Mouse (Mus musculus) liver, embryonic 11.5 days (tissue): ENCODE measurements at regions not wholly inside any gene's neighbourhood (a gene's known extent, or its start where the extent isn't known, plus 50 kb on each side); places are given as distances from the start of the nearest gene placed in this dataset.

ENCODE experiments used
- ATAC-seq: fragments of 200-750 bp; cut with Nextera tagmentation; replicated peaks from 2 replicates; pipeline ENCODE4 v1.8.0; 2017; ENCODE audit warnings: moderate number of reproducible peaks, mild to moderate bottlenecking, moderate TSS enrichment, moderate library complexity; ENCODE audit not compliant: low FRiP score
- DNase-seq: peaks from one replicate; pipeline ENCODE4 v3.0.0-alpha.2; 2017; ENCODE audit warnings: low spot score
- H3K27ac ChIP-seq: fragments of 300-500 bp; sonication (generic); 2 replicates; pipeline ENCODE4 v1.5.1; 2014; ENCODE audit warnings: mild to moderate bottlenecking, low read depth, low read length, control low read depth
- H3K27me3 ChIP-seq: fragments of 300-500 bp; sonication (generic); replicated peaks from 2 replicates; pipeline ENCODE4 v1.6.1; 2014; ENCODE audit warnings: low read length, mixed read lengths; ENCODE audit not compliant: control insufficient read depth, insufficient read depth
- H3K36me3 ChIP-seq: fragments of 300-500 bp; sonication (generic); 2 replicates; pipeline ENCODE4 v1.6.1; 2014; ENCODE audit warnings: mild to moderate bottlenecking, low read length, moderate library complexity, mixed read lengths; ENCODE audit not compliant: control insufficient read depth, insufficient read depth
- H3K4me1 ChIP-seq: fragments of 300-500 bp; sonication (generic); replicated peaks from 2 replicates; pipeline ENCODE4 v1.6.1; 2014; ENCODE audit warnings: low read length, mixed read lengths; ENCODE audit not compliant: control insufficient read depth, insufficient read depth
- H3K4me2 ChIP-seq: fragments of 300-500 bp; sonication (generic); 2 replicates; pipeline ENCODE4 v1.6.1; 2014; ENCODE audit warnings: mild to moderate bottlenecking, control low read depth, moderate library complexity
- H3K4me3 ChIP-seq: fragments of 300-500 bp; sonication (generic); 2 replicates; pipeline ENCODE4 v1.5.1; 2014; ENCODE audit warnings: low read depth, low read length, control low read depth
- H3K9ac ChIP-seq: fragments of 300-500 bp; sonication (generic); 2 replicates; pipeline ENCODE4 v1.6.1; 2014; ENCODE audit warnings: low read depth, low read length, control low read depth
- H3K9me3 ChIP-seq: fragments of 300-500 bp; sonication (generic); 2 replicates; pipeline ENCODE4 v1.6.1; 2016; ENCODE audit warnings: low read length, inconsistent platforms, mixed read lengths; ENCODE audit not compliant: control insufficient read depth
- WGBS: fragments of 180-500 bp; shearing (Covaris S2); extraction: QIAGEN DNeasy Blood & Tissue Kit; methylation state at CpG from one replicate; pipeline ENCODE4 v1.1.7; 2014; 5-methylcytosine and 5-hydroxymethylcytosine counted together

DNA sequence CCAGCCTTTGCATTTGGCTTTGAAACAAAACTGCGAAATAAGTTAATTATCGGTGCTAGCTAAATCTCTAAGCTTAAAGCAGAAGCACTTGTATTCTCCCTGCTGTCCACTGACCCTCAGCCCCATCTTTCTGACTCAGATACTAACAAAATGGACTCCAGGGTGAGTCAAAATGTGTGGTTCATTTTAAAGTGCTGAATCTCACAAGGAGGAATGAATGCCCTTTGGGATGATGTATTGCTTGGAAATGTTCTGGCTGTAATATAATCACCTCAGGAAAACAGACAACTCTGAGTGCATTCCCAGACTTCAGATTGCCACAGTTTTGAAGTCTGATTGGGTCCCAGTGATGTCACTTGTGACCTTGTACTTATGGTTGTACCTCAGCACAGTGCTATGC, 81.9 kb upstream of the Ankrd50 start:
- Histone ChIP-seq H3K27ac (no peak overlapping the region), H3K4me3 (no peak overlapping the region), H3K36me3 (no peaks in the 10 kb centered on the region), H3K9ac (no peak overlapping the region), H3K4me1 (no peaks in the 10 kb centered on the region), H3K27me3 (no peaks in the 10 kb centered on the region), H3K4me2 (no peak overlapping the region), H3K9me3 (no peaks in the 10 kb centered on the region)
- 93% methylated on average over 2 of the region's 2 CpGs for WGBS
- ATAC-seq (no peak), DNase-seq (no peak)

DNA sequence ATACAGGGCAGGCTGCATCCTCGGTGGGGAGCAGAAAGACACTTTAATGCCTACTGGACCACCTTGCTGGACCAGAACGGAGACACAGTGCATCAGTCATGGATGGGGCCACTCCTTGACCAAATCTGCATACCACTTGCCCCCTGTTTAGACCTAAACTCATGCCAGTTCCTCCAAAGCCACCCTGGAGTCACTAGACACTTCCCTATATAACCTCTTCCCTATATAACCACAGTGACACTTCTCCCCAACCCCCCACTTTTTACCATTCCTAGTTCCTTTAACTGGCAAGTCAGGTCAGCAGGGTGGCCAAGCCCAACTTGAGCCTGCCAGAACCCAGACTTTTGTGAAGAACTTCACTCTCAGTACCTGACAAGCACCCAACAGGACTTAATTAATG, 80.2 kb upstream of the Ankrd50 start:
- no peak overlapping the region for H3K4me2 ChIP-seq
- DNase-seq, result no peak
- no peak overlapping the region for H3K4me3 ChIP-seq
- ATAC-seq, result no peak
- no peaks in the 10 kb centered on the region for H3K4me1 ChIP-seq
- H3K27me3 ChIP-seq, result no peaks in the 10 kb centered on the region
- 37% methylated on average over 2 of the region's 2 CpGs for WGBS
- no peaks in the 10 kb centered on the region for H3K9me3 ChIP-seq
- no peak overlapping the region for H3K9ac ChIP-seq
- H3K27ac ChIP-seq, result no peak overlapping the region
- no peaks in the 10 kb centered on the region for H3K36me3 ChIP-seq

- DNase-seq (no peak), ATAC-seq (no peak)
- no peaks in the 10 kb centered on the region for H3K4me1 ChIP-seq
- H3K27ac ChIP-seq, result no peak overlapping the region
- 72% methylated on average over 2 of the region's 2 CpGs for WGBS
- H3K4me2 ChIP-seq, result no peak overlapping the region
- H3K36me3 ChIP-seq, result no peaks in the 10 kb centered on the region
- H3K27me3 ChIP-seq, result no peaks in the 10 kb centered on the region
- no peak overlapping the region for H3K9ac ChIP-seq
- no peaks in the 10 kb centered on the region for H3K9me3 ChIP-seq
- no peak overlapping the region for H3K4me3 ChIP-seq
Observed at GRCm38 (mm10) chr3:38564364-38564763, 79.7 kb upstream of the Ankrd50 start.

- WGBS, result 33% methylated on average over 2 of the region's 2 CpGs
- ATAC-seq (no peak), DNase-seq (no peak)
- Histone ChIP-seq H3K9ac (no peak overlapping the region), H3K4me3 (no peak overlapping the region), H3K27ac (no peak overlapping the region), H3K27me3 (no peaks in the 10 kb centered on the region), H3K36me3 (no peaks in the 10 kb centered on the region), H3K9me3 (no peaks in the 10 kb centered on the region), H3K4me2 (no peak overlapping the region), H3K4me1 (no peaks in the 10 kb centered on the region)
Observed at GRCm38 (mm10) chr3:38561186-38561585, 76.5 kb upstream of the Ankrd50 start.

DNA sequence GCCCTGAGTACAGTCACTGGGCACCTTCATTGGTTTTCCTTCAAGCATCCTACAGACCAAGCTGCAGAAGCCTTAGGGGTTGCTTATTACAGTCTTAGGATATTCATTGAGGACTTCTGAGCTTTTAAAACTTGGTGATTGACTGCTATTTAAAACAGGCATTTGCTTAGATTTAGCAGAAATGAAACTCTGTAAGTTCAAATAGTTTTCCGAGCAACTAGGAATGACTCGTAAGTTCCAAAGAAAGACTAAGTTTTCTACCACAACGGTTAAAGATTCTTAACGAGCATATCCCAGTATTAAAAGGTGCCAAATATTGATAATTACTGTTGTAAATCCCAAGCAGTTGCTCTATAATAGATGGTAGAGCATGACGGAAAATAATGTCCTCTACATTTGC, 71.3 kb upstream of the Ankrd50 start:
- H3K4me1 ChIP-seq, result no peaks in the 10 kb centered on the region
- no peak overlapping the region for H3K4me3 ChIP-seq
- no peaks in the 10 kb centered on the region for H3K36me3 ChIP-seq
- no peak overlapping the region for H3K4me2 ChIP-seq
- ATAC-seq, result no peak
- no peak overlapping the region for H3K27ac ChIP-seq
- no peak for DNase-seq
- H3K9ac ChIP-seq, result no peak overlapping the region
- no peaks in the 10 kb centered on the region for H3K9me3 ChIP-seq
- 88% methylated on average over 5 of the region's 5 CpGs for WGBS
- no peaks in the 10 kb centered on the region for H3K27me3 ChIP-seq

- H3K4me3 ChIP-seq, result no peak overlapping the region
- no peak overlapping the region for H3K4me2 ChIP-seq
- ATAC-seq, result no peak
- no peak for DNase-seq
- no peak overlapping the region for H3K27ac ChIP-seq
- H3K4me1 ChIP-seq, result no peaks in the 10 kb centered on the region
- H3K9me3 ChIP-seq, result no peaks in the 10 kb centered on the region
- no peaks in the 10 kb centered on the region for H3K27me3 ChIP-seq
- no peak overlapping the region for H3K9ac ChIP-seq
- WGBS, result 82% methylated on average over 4 of the region's 4 CpGs
- no peaks in the 10 kb centered on the region for H3K36me3 ChIP-seq
Observed at GRCm38 (mm10) chr3:38553470-38554043, 68.9 kb upstream of the Ankrd50 start.

DNA sequence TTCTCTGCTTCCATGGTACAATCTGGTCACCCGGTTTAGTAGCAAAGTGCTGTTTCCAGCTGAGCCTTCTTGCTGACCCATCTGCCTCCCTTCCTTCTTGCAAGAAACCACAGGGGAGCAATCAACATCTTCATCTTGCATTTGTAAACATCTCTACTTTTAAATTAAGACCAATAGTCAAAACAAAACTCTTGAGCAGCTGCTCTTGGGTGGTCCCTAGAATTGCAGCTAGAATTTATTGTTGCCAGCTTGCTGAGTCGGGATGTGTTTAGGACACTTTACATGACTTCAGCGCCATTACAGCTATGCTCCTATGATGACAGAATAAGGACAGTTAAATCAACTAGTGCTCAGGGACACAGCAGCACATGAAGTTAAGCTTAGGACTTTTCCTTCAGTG, 62.4 kb upstream of the Ankrd50 start:
- H3K4me3 ChIP-seq, result no peak overlapping the region
- no peak overlapping the region for H3K27ac ChIP-seq
- no peaks in the 10 kb centered on the region for H3K27me3 ChIP-seq
- no peak overlapping the region for H3K4me2 ChIP-seq
- H3K9ac ChIP-seq, result no peak overlapping the region
- ATAC-seq (no peak), DNase-seq (no peak)
- no peaks in the 10 kb centered on the region for H3K36me3 ChIP-seq
- H3K4me1 ChIP-seq, result no peaks in the 10 kb centered on the region
- WGBS, result 84% methylated on average over 3 of the region's 3 CpGs
- H3K9me3 ChIP-seq, result no peaks in the 10 kb centered on the region

DNA sequence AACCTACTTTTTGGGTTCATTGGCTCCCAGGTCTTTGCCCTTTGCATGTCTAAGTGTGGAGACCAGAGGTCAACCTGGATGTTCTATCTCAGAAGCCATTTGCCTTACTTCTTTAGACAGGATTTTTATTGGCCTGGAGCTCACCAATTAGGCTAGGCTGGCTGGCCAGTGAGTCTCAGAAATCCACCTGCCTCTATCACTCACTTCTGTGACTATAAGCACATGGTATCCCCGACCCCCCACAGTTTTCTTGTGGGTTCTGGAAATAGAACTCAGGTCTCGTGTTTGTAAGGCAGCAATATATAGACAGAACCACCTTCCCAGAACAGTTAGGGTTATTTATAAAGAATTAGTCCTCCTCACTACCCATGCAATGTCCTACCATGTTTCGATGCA, 60.9 kb upstream of the Ankrd50 start:
- H3K4me2 ChIP-seq, result no peak overlapping the region
- H3K9me3 ChIP-seq, result no peaks in the 10 kb centered on the region
- no peak overlapping the region for H3K27ac ChIP-seq
- 73% methylated on average over 3 of the region's 3 CpGs for WGBS
- no peak overlapping the region for H3K4me3 ChIP-seq
- no peaks in the 10 kb centered on the region for H3K4me1 ChIP-seq
- H3K27me3 ChIP-seq, result no peaks in the 10 kb centered on the region
- ATAC-seq (no peak), DNase-seq (no peak)
- H3K36me3 ChIP-seq, result no peaks in the 10 kb centered on the region
- no peak overlapping the region for H3K9ac ChIP-seq

- Histone ChIP-seq H3K4me3 (no peak overlapping the region), H3K27ac (no peak overlapping the region), H3K4me1 (no peaks in the 10 kb centered on the region), H3K36me3 (no peaks in the 10 kb centered on the region), H3K9ac (no peak overlapping the region), H3K27me3 (no peaks in the 10 kb centered on the region), H3K9me3 (no peaks in the 10 kb centered on the region), H3K4me2 (no peak overlapping the region)
- ATAC-seq, result no peak
- 87% methylated on average over 4 of the region's 4 CpGs for WGBS
- no peak for DNase-seq
Observed at GRCm38 (mm10) chr3:38544718-38545500, 60.3 kb upstream of the Ankrd50 start.
